Mouse (Mus musculus) spleen, adult 2 months (tissue): ENCODE results near the gene Sntg2.

ENCODE experiments used
- CTCF ChIP-seq: fragments of 200-500 bp; IDR thresholded peaks from 2 replicates; pipeline ENCODE4 v1.5.1; 2011; ENCODE audit warnings: mild to moderate bottlenecking, inconsistent platforms; ENCODE audit not compliant: insufficient read depth, insufficient read length, insufficient replicate concordance; ENCODE audit errors: extremely low read depth
- POLR2A ChIP-seq: fragments of 200-500 bp; IDR thresholded peaks from 2 replicates; pipeline ENCODE4 v1.6.1; 2011; ENCODE audit warnings: low read depth, low read length, inconsistent platforms

GRCm38 (mm10) chr12:30200621-30201020, 172.6 kb downstream of the Sntg2 start:
- TF ChIP-seq CTCF (no peak), POLR2A (no peak)
